Mouse (Mus musculus) liver, postnatal 0 days (tissue): Measurements from ENCODE around the gene Gpr142.

ENCODE experiments used
- CTCF ChIP-seq: sonication (generic); IDR thresholded peaks from 2 replicates; pipeline ENCODE4 v1.5.1; 2016; ENCODE audit warnings: antibody characterized with exemption, low read depth
- EP300 ChIP-seq: IDR thresholded peaks from 2 replicates; pipeline ENCODE4 v1.6.1; 2016; ENCODE audit warnings: antibody characterized with exemption, low read depth, mild to moderate bottlenecking

GRCm38 (mm10) chr11:114847008-114847407 lies 48.3 kb downstream of the Gpr142 start:
- no peak for TF ChIP-seq EP300
- TF ChIP-seq CTCF: no peak
